Mouse (Mus musculus): ENCODE results near the gene Dusp12. TPM values are rescaled to one million over a fixed set of nuclear protein-coding genes. Genes with fewer than 3 reads are reported as not detected.

Gene Dusp12
- total and polyA plus RNA-seq, 3 experiments: 30.4 to 41.7 (median 30.9) TPM

DNA sequence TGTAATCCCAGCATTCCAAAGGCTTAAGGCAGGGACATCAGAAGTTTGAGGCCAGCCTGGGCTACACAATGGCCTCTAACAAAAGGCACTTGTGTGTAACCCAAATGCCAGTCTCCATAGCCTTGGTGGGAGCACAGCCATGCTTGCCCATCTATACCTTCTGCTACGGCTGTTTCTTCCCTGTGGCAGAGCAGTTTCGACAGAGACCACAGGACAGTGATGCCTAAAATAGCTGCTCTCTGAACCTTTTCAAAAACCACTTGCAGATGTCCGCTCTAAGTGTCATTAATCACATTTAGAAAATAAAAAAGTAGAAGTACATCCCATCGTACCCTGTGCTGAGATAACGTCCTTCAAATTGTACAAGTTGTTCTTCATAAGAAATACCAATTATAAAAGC lies 19.9 kb downstream of the Dusp12 start:
- peak overlapping the region; percentile 51 to 89 (median 52) for H3K4me3 ChIP-seq (replicated peaks in 1 of 3; ENCODE audit: low read depth in 2 of 3, low read length in 2 of 3, poor library complexity in 1 of 3)

DNA sequence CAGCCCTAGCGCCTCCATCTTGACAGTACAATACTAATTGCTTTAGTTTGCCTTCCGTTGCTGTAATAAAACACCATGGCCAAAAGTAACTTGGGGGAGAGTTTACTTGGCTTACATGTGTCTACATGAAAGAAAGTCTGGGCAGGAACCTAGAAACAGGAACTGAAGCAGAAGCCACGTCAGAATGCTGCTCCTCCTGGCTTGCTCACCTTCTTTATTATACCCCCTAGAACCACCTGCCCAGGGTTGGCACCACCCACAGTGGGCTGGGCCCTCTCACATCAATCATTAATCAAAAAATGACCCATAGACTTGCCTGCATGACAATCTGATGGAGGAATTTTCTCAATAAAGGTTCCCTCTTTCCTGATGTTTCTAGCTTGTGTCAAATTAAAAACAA lies 20.6 kb downstream of the Dusp12 start:
- H3K36me3 ChIP-seq (replicated peaks in 1 of 2; ENCODE audit: control insufficient read depth in 1 of 2, insufficient read depth in 1 of 2, low read length in 1 of 2): peaks cover 0 to 14% of the 10 kb centered on the region in 2 experiments
- H3K27ac ChIP-seq (ENCODE audit: insufficient read depth, low read depth): peak overlapping the region; percentile 67
- H3K4me2 ChIP-seq (ENCODE audit: insufficient read depth, low read depth, poor library complexity, severe bottlenecking): peak overlapping the region; percentile 60; the same call in 1 of the 2 replicates
- peaks cover 80% of the 10 kb centered on the region for H3K79me2 ChIP-seq (replicated peaks; ENCODE audit: control insufficient read depth, extremely low read depth, insufficient read depth, poor library complexity, severe bottlenecking)
- H3K4me3 ChIP-seq (replicated peaks in 1 of 3; ENCODE audit: low read depth in 2 of 3, low read length in 2 of 3, poor library complexity in 1 of 3): no peak overlapping the region
- DNase-seq (ENCODE audit: extremely low read depth): peak; percentile 84
- in situ Hi-C loops (cut with MboI; ENCODE audit: low pct_ligation_motif_present, low pct_unique_long_range_greater_than_20kb, low sequenced_read_pairs) (no loop called here), dilution Hi-C loops (cut with MboI; ENCODE audit: extremely low pct_ligation_motif_present, extremely low pct_unique_long_range_greater_than_20kb, low sequenced_read_pairs) (no loop called here)
- peak; percentile 72 for TF ChIP-seq JUN (IDR thresholded peaks at IDR 0.05; ENCODE audit: insufficient read depth, low read depth, low read length)
- no peak for TF ChIP-seq GABPA (IDR thresholded peaks at IDR 0.05; ENCODE audit: insufficient replicate concordance, low read depth, low read length)
- no peak for TF ChIP-seq NELFE (IDR thresholded peaks at IDR 0.05; ENCODE audit: low read depth, low read length)
- TF ChIP-seq PAX5 (IDR thresholded peaks at IDR 0.05; ENCODE audit: low read length): no peak
- peak; percentile 95 for TF ChIP-seq IRF4 (IDR thresholded peaks at IDR 0.05; ENCODE audit: low read depth, low read length)
- peak; percentile 91 for TF ChIP-seq RCOR1 (conservative IDR thresholded peaks at IDR 0.05; ENCODE audit: low read depth, low read length)
- no peak for TF ChIP-seq POLR2AphosphoS2 (IDR thresholded peaks at IDR 0.05; ENCODE audit: low read depth, low read length)
- TF ChIP-seq MXI1 (IDR thresholded peaks at IDR 0.05; ENCODE audit: low read depth, low read length): peak; percentile 67
- TF ChIP-seq MAZ (IDR thresholded peaks at IDR 0.05; ENCODE audit: low read depth, low read length): 0 out of 2 replicates have a peak, but pooled peaks have one; percentile 25
- peak; percentile 87 for TF ChIP-seq MYC (IDR thresholded peaks at IDR 0.05; ENCODE audit: low read depth, low read length)
- TF ChIP-seq KAT2A (IDR thresholded peaks at IDR 0.05; ENCODE audit: insufficient replicate concordance, low read length): no peak
- TF ChIP-seq MEF2A (IDR thresholded peaks at IDR 0.05; ENCODE audit: borderline replicate concordance, low read depth, low read length): peak; percentile 79
- 0 out of 2 replicates have a peak, but pooled peaks have one; percentile 45 for TF ChIP-seq MAX (IDR thresholded peaks at IDR 0.05; ENCODE audit: low read length)
- no peak for TF ChIP-seq HCFC1 (IDR thresholded peaks at IDR 0.05; ENCODE audit: low read depth, low read length)
- TF ChIP-seq UBTF (IDR thresholded peaks at IDR 0.05; ENCODE audit: low read depth, low read length): no peak
- peak; percentile 81; the same call in 1 of the 2 replicates for TF ChIP-seq CHD1 (IDR thresholded peaks at IDR 0.05; ENCODE audit: low read depth, low read length)
- 0 out of 2 replicates have a peak, but pooled peaks have one; percentile 69 for TF ChIP-seq MAFK (IDR thresholded peaks at IDR 0.05; ENCODE audit: insufficient replicate concordance, low read length)
- no peak for TF ChIP-seq ZC3H11A (IDR thresholded peaks at IDR 0.05; ENCODE audit: low read depth, low read length)
- TF ChIP-seq USF2 (conservative IDR thresholded peaks at IDR 0.05; ENCODE audit: low read depth, low read length): no peak
- TF ChIP-seq BHLHE40 (IDR thresholded peaks at IDR 0.05; ENCODE audit: low read depth, low read length): peak; percentile 59
- no peak for TF ChIP-seq ZMIZ1 (IDR thresholded peaks at IDR 0.05; ENCODE audit: low read depth, low read length)
- peak; percentile 93 for TF ChIP-seq EP300 (IDR thresholded peaks at IDR 0.05; ENCODE audit: low read length)
- peak; percentile 88 for TF ChIP-seq TCF12 (IDR thresholded peaks at IDR 0.05; ENCODE audit: low read depth, low read length)
- no peak for TF ChIP-seq ZNF384 (IDR thresholded peaks at IDR 0.05; ENCODE audit: low read depth, low read length)
- 0 out of 2 replicates have a peak, but pooled peaks have one; percentile 18 for TF ChIP-seq NRF1 (IDR thresholded peaks at IDR 0.05; ENCODE audit: low read depth, low read length)
- peak; percentile 31; the same call in 1 of the 2 replicates for TF ChIP-seq POLR2A (IDR thresholded peaks at IDR 0.05; ENCODE audit: low read depth, low read length)
- TF ChIP-seq ZKSCAN1 (IDR thresholded peaks at IDR 0.05; ENCODE audit: borderline replicate concordance, low read depth, low read length): peak; percentile 16; the same call in 1 of the 2 replicates
- TF ChIP-seq ETS1 (conservative IDR thresholded peaks at IDR 0.05; ENCODE audit: low read depth, low read length): peak; percentile 67
- TF ChIP-seq JUND (conservative IDR thresholded peaks at IDR 0.05; ENCODE audit: low read depth, low read length): peak; percentile 87
- peak; percentile 26; the same call in 1 of the 2 replicates for TF ChIP-seq ELF1 (IDR thresholded peaks at IDR 0.05; ENCODE audit: low read depth, low read length)
- no peaks in the 10 kb centered on the region for H3K27me3 ChIP-seq (replicated peaks)
- no peak overlapping the region for H3K9ac ChIP-seq (ENCODE audit: insufficient read depth, low read depth)
- H3K9me3 ChIP-seq (replicated peaks; ENCODE audit: low read length): no peaks in the 10 kb centered on the region
- peaks cover 14 to 53% of the 10 kb centered on the region in 2 experiments for H3K4me1 ChIP-seq (ENCODE audit: control insufficient read depth in 1 of 2, insufficient read depth in 2 of 2)

More for the DNA sequence above, 19.9 kb downstream of the Dusp12 start:
- no peak for DNase-seq (ENCODE audit: extremely low read depth)
- in situ Hi-C loops (cut with MboI; ENCODE audit: low pct_ligation_motif_present, low pct_unique_long_range_greater_than_20kb, low sequenced_read_pairs): no loop called here
- H3K9me3 ChIP-seq (replicated peaks; ENCODE audit: low read length): no peaks in the 10 kb centered on the region
- peaks cover 12 to 49% of the 10 kb centered on the region in 2 experiments for H3K4me1 ChIP-seq (ENCODE audit: control insufficient read depth in 1 of 2, insufficient read depth in 2 of 2)
- H3K36me3 ChIP-seq (replicated peaks in 1 of 2; ENCODE audit: control insufficient read depth in 1 of 2, insufficient read depth in 1 of 2, low read length in 1 of 2): peaks cover 2 to 17% of the 10 kb centered on the region in 2 experiments
- peak overlapping the region; percentile 91 for H3K27ac ChIP-seq (ENCODE audit: insufficient read depth, low read depth)
- no peaks in the 10 kb centered on the region for H3K27me3 ChIP-seq (replicated peaks)
- dilution Hi-C loops (cut with MboI; ENCODE audit: extremely low pct_ligation_motif_present, extremely low pct_unique_long_range_greater_than_20kb, low sequenced_read_pairs): no loop called here
- peak; percentile 60; the same call in 1 of the 2 replicates for TF ChIP-seq IRF4 (IDR thresholded peaks at IDR 0.05; ENCODE audit: low read depth, low read length)
- TF ChIP-seq EP300 (IDR thresholded peaks at IDR 0.05; ENCODE audit: low read length): peak; percentile 71
- TF ChIP-seq TCF12 (IDR thresholded peaks at IDR 0.05; ENCODE audit: low read depth, low read length): peak; percentile 64
- TF ChIP-seq RAD21 (IDR thresholded peaks at IDR 0.05; ENCODE audit: low read depth, low read length): no peak
- TF ChIP-seq MEF2A (IDR thresholded peaks at IDR 0.05; ENCODE audit: borderline replicate concordance, low read depth, low read length): peak; percentile 97
- peak; percentile 42 for TF ChIP-seq ETS1 (conservative IDR thresholded peaks at IDR 0.05; ENCODE audit: low read depth, low read length)
- no peak for TF ChIP-seq NELFE (IDR thresholded peaks at IDR 0.05; ENCODE audit: low read depth, low read length)
- H3K9ac ChIP-seq (ENCODE audit: insufficient read depth, low read depth): peak overlapping the region; percentile 46
- peak overlapping the region; percentile 74 for H3K4me2 ChIP-seq (ENCODE audit: insufficient read depth, low read depth, poor library complexity, severe bottlenecking)
- peaks cover 76% of the 10 kb centered on the region for H3K79me2 ChIP-seq (replicated peaks; ENCODE audit: control insufficient read depth, extremely low read depth, insufficient read depth, poor library complexity, severe bottlenecking)

Data from CH12.LX (cell line).